Mouse (Mus musculus): ENCODE data around the gene Baz2b.
A peak's percentile ranks its signal among the peaks of the same experiment; 100 is the strongest.

Baz2b gene

DNA sequence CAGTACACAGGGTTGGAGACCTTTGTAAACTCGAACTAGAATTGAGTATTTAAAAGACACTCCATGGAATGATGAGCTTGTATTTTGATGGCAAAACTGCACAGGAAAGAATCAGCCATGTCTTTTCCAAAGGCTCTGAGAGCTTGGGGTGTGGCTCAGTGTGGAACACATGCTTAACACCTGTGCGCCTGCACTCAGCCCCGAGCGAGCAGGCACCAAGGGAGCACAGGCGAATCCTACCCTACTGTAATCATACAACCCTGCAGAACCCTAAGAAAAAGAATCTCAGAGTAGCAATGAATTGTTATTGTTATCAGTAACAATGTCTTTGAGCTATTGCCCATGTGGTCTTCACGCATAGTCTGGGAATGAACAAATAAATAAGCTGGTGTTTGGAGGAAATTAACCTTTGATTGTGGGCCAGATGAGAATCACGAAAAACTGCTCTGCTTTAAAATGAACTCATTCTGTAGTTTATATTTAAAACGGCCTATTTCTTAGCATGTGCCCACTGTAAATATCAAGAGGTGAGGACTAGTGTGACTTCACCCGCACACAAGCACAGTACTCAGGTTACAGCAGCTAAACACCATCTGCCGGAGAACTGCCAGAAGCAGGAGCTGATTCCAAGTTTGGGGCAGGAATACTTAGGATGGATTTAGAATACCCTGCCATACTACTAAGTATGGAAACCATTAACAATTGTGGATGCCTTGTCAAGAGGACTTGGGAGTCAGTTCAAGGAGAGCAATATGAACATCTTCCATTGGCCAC, 77.2 kb downstream of the Baz2b start:
- DNase-seq (ENCODE audit: low spot score): no peak

DNA sequence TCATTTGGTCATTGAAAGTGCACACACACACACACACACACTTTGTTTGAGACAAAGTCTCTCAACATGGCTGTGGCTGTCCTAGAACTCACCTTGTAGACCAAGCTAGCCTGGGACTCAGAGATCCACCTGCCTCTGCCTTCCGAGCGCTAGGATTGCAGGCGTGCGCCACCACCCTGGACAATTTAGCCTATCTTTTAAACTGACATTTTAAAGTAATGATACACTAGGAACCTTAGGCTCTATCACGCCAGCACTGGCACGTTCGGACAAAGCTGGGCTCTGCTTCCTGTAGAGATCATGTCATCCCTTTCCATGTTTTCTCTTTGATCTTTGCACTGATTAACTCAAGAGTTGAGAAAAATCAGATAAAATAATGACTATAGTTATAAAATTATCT, 81.0 kb downstream of the Baz2b start:
- no peak for DNase-seq (ENCODE audit: low spot score)

- no peak for DNase-seq (ENCODE audit: low spot score)
These were observed 82.8 kb downstream of the Baz2b start for GRCm38 (mm10) chr2:60126831-60127230.

- DNase-seq (ENCODE audit: low spot score): no peak
These were observed 83.3 kb downstream of the Baz2b start for GRCm38 (mm10) chr2:60126292-60126691.

GRCm38 (mm10) chr2:60125049-60126004, 84.3 kb downstream of the Baz2b start:
- DNase-seq (ENCODE audit: low spot score): peak; percentile 44

DNA sequence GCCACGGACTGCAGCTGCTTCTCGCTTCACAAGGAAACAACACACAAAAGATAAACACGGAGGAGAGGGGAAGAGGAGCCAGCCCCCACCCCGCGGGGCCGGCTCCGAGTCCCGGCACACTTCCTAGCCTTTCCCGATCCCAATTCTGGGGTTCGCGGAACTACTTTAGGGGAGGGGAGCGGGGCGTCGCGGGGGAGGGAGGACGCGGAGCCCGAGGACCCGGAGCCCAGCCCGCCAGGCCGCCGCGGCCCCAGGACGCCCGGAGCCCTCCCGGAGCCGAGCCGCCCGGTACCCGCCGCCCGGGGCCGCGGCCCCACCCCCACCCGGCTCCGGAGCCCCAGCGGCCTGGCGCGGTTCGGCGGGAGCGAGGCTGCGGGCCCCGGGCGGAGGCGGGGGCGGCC, 85.0 kb downstream of the Baz2b start:
- DNase-seq (ENCODE audit: low spot score): no peak

GRCm38 (mm10) chr2:60123911-60124647, 85.6 kb downstream of the Baz2b start:
- no peak for DNase-seq (ENCODE audit: low spot score)

DNA sequence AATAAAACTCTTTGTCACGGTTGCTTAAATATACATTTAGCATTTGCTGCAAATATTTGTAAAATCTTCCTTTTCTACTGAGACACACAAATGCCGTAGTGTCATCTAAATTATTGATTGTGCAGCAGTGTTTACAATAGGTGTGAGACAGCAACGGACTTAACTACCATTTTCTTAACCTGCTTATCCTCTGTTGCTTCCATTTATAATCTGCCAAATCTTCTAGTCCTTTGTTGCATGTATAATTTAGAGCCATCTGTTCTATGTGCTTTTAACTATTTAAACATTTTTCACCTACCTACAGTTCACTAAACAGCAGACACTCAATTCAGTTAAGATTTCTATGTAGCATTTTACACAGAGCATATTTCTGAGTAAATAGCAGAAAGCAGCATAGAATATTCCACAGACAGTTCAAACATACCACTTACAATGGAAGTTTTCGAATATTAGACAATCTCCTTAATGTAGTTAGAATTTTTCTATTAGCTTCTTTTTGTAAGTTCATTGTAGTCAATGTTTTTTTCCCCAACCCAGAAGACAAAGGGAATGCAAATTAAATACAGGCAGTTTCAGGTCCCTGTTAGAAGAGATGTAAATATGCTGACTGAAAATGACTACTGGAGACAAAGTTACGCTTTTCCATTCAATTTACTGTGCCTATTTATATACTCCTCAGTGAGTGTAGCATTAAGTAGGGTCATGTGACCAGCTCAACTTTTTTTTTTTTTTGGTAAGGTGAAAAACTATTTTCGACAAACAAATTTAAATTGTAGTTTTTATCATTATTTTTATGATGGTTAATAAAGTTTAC, 86.4 kb downstream of the Baz2b start:
- DNase-seq (ENCODE audit: low spot score): no peak

DNA sequence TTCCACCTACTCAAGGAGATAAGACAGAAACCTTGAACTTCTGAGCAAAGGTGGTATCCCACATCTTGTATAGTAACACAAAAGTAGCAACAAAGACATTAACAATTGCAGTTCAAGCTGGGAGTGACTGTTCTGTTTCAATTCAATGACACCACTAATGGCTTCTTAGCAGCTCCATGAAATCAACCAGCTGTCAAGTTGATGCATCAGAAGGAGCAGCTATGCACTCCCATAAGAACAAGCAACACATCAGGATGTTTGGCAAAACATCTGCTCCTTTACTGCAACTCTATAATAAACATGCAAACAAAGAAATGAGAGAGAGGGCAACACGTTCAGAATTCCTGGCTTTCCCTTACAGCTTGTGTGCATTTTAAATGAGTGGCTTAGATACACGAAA, 87.5 kb downstream of the Baz2b start:
- DNase-seq (ENCODE audit: low spot score): no peak

GRCm38 (mm10) chr2:60120681-60121080, 89.0 kb downstream of the Baz2b start:
- DNase-seq (ENCODE audit: low spot score): no peak

GRCm38 (mm10) chr2:60118684-60119558, 90.7 kb downstream of the Baz2b start:
- DNase-seq (ENCODE audit: low spot score): no peak

DNA sequence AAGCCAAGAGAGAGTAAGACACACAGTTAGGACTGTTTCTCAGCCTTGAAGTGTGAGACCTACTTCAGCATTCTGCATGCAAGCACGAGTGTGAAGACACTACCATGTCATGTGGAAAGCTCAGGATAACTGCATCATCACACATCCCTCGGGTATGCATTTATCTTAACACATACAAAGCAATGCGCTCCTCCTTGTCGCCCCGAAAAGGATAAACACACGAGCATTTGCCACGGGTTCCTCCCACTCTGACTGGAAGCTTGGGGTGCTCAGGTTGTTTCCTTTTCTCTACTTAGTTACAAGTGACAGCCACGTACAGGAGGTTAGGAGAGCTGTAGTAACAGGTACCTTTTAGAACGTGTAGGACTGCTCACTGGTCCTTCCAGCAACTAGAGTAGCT, 91.8 kb downstream of the Baz2b start:
- no peak for DNase-seq (ENCODE audit: low spot score)

DNA sequence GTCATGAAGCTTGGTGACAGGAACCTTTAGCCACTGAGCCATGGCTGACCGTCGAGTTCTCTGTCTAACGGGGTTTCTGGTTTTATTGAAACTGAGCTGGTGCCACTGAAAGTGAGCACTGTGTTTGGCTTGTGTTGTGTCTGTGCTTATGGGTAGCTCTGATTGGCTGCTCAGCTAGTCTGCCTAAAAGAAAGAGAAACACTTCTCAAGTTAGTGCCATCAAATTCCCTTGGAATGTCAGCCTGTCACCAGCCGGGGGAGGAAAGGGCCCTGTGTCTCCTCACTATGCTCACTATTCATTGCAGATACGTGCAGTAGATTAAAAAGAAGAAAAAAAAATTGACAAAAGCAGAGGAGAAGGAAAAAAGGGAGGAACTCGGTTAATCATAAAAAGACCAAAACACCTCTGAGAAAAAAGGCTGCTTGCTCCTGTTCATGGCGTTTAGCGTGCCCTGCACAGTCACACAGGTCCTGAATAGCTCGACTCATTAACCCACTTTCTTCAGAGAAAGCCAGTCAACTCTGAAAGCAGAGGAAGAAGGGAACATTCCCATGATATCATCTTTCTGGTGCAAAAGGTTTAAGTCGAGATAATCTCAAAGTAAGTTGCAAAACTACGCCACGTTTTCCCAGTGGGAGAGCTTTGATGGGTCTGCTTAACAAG, 93.6 kb downstream of the Baz2b start:
- DNase-seq (ENCODE audit: low spot score): no peak

GRCm38 (mm10) chr2:60114901-60115300, 94.7 kb downstream of the Baz2b start:
- no peak for DNase-seq (ENCODE audit: low spot score)

DNA sequence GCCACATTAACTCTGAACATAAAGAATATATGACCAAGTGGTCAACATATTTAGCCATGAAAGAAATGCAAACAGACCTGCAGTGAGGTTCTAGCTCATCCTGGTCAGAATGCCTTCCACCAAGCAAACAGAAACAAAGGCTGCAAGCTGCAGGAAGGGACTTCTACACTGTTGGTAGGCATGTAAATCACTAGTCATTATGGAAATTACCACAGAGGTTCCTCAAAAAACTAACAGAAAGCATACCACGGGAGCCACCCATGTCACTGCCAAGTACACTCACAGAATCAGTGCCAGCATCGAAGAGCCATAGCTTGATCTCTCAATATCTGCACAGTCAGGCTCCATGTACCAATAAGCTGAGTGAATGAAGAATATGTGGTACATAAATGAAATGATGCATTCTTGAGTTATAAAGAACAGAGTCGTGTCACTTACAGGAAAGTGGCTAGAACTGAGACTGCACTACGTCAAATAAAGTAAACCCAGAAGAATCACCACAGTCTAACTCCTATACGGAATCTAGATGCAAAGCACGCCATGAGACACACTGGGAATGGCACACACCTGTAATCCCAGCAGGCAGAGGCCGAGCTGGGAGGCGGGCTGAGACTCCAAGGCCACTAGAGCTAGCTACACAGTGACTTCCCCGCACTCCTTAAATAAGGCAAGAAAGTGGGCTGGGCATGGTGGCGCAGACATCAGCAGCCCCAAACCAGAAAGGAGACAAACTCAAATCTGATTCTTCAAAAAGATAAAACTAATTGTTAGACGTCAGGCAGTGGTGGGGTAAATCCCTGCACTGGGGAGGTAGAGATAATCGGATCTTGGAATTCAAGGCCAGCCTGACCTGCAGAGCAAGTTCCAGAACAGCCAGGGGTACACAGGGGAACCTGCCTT, 95.7 kb downstream of the Baz2b start:
- DNase-seq (ENCODE audit: low spot score): no peak

GRCm38 (mm10) chr2:60112116-60112515, 97.5 kb downstream of the Baz2b start:
- DNase-seq (ENCODE audit: low spot score): no peak

- DNase-seq (ENCODE audit: low spot score): no peak
These were observed 100.6 kb downstream of the Baz2b start for GRCm38 (mm10) chr2:60109001-60109400.

GRCm38 (mm10) chr2:60096625-60097024, 113.0 kb downstream of the Baz2b start:
- DNase-seq (ENCODE audit: low spot score): no peak

GRCm38 (mm10) chr2:60090280-60090679, 119.4 kb downstream of the Baz2b start:
- DNase-seq (ENCODE audit: low spot score): no peak
